ENCODE assay signal across 8 mouse cellular contexts in the genomic region with DNA sequence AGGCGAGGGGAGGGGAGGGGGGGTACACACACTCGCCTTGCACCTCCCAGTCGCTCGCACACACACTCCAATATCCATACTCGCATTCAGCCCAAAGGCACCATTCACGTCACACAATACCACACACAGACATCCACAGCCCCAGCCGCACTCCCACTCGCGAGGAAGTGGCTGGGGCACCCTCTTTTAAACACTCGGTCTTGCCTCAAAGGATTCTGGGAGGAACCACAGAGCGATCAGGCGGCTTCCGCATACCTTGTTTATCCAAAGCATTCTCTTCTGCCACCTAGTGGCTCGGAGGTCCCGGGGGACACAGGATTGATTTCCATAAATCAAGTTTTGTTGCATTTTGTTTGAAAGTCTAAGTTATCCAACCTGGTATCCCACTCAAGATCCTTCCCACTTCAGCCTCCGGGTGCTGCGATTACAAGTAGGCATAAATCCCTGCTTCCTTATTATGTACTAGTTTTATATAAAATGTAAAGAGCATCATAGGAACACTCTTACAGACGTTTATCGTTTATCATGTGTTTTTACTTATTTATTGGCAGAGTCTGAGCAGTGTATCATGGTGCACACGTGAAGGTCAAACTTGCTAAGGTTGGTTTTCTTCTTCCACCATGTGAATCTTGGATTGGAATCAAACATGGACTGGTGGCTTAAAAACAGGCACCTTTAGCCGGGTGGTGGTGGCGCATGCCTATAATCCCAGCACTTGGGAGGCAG. TPM values are rescaled to one million over a fixed set of nuclear protein-coding genes. Genes with fewer than 3 reads are reported as not detected.
DNase-seq lines count a peak whose midpoint lies in the region; ATAC-seq and TF ChIP-seq lines count a peak whose summit lies in the region.

No protein-coding gene starts in this region.

- WGBS in heart, embryonic 12.5 days = 17% methylated on average over 22 of the region's 22 CpGs
- WGBS in kidney, postnatal 0 days = 19% methylated on average over 21 of the region's 22 CpGs
- WGBS in liver, embryonic 11.5 days = 18% methylated on average over 22 of the region's 22 CpGs
- WGBS in stomach, embryonic 14.5 days = 18% methylated on average over 22 of the region's 22 CpGs

- no peaks in the 10 kb centered on the region for H3K27me3 ChIP-seq in C2C12 (ENCODE audit: control insufficient read depth, insufficient read depth, insufficient read length)
- peaks cover 14% of the 10 kb centered on the region for H3K27me3 ChIP-seq in erythroblast, embryonic 14.5 days (ENCODE audit: control insufficient read depth)
- H3K27me3 ChIP-seq in heart, embryonic 12.5 days (replicated peaks) = no peaks in the 10 kb centered on the region
- no peaks in the 10 kb centered on the region for H3K27me3 ChIP-seq in kidney, postnatal 0 days (ENCODE audit: insufficient read depth, low read length)
- H3K27me3 ChIP-seq in liver, embryonic 11.5 days (replicated peaks; ENCODE audit: control insufficient read depth, insufficient read depth, low read length) = no peaks in the 10 kb centered on the region
- no peaks in the 10 kb centered on the region for H3K27me3 ChIP-seq in stomach, embryonic 14.5 days (ENCODE audit: control insufficient read depth, insufficient read depth, low read length)

- H3K4me3 ChIP-seq in C2C12 (ENCODE audit: insufficient read depth, poor library complexity, severe bottlenecking) = peak overlapping the region; percentile 68
- H3K4me3 ChIP-seq in erythroblast, embryonic 14.5 days (replicated peaks) = peak overlapping the region; percentile 85
- peak overlapping the region; percentile 70 for H3K4me3 ChIP-seq in heart, embryonic 12.5 days
- peak overlapping the region; percentile 72 for H3K4me3 ChIP-seq in kidney, postnatal 0 days (replicated peaks; ENCODE audit: low read depth, low read length)
- H3K4me3 ChIP-seq in liver, embryonic 11.5 days (ENCODE audit: low read depth, low read length) = peak overlapping the region; percentile 77
- peak overlapping the region; percentile 79 for H3K4me3 ChIP-seq in stomach, embryonic 14.5 days (ENCODE audit: low read depth, low read length)

- peak overlapping the region; percentile 93 for H3ac ChIP-seq in C2C12 (ENCODE audit: control insufficient read depth, insufficient read length, low read depth)

- H3K9me3 ChIP-seq in erythroblast, embryonic 14.5 days (ENCODE audit: control insufficient read depth, low read length) = no peaks in the 10 kb centered on the region
- no peaks in the 10 kb centered on the region for H3K9me3 ChIP-seq in heart, embryonic 12.5 days (replicated peaks)
- H3K9me3 ChIP-seq in kidney, postnatal 0 days (replicated peaks; ENCODE audit: low read length) = no peaks in the 10 kb centered on the region
- no peaks in the 10 kb centered on the region for H3K9me3 ChIP-seq in liver, embryonic 11.5 days (ENCODE audit: control insufficient read depth, low read length)
- H3K9me3 ChIP-seq in stomach, embryonic 14.5 days (ENCODE audit: control insufficient read depth, low read depth, low read length) = no peaks in the 10 kb centered on the region

- peak; percentile 99; the same call in 1 of the 2 replicates for TF ChIP-seq POLR2A in brain, embryonic 14.5 days (IDR thresholded peaks at IDR 0.05; ENCODE audit: borderline replicate concordance, extremely low read depth, insufficient read depth, insufficient read length, poor library complexity, severe bottlenecking)

- H3K36me3 ChIP-seq in C2C12 (ENCODE audit: control insufficient read depth, insufficient read depth) = peaks cover 19% of the 10 kb centered on the region
- H3K36me3 ChIP-seq in erythroblast, embryonic 14.5 days (ENCODE audit: control insufficient read depth) = peaks cover 38% of the 10 kb centered on the region
- peaks cover 25% of the 10 kb centered on the region for H3K36me3 ChIP-seq in heart, embryonic 12.5 days
- peaks cover 20% of the 10 kb centered on the region for H3K36me3 ChIP-seq in kidney, postnatal 0 days (ENCODE audit: insufficient read depth, low read length)
- peaks cover 3% of the 10 kb centered on the region; the same call in 1 of the 2 replicates for H3K36me3 ChIP-seq in liver, embryonic 11.5 days (ENCODE audit: control insufficient read depth, insufficient read depth, low read length)
- H3K36me3 ChIP-seq in stomach, embryonic 14.5 days (ENCODE audit: control insufficient read depth, insufficient read depth, low read length) = peaks cover 18% of the 10 kb centered on the region

- peak overlapping the region; percentile 99 for H3K9ac ChIP-seq in heart, embryonic 12.5 days
- peak overlapping the region; percentile 93 for H3K9ac ChIP-seq in kidney, postnatal 0 days (ENCODE audit: low read depth, low read length)
- peak overlapping the region; percentile 94 for H3K9ac ChIP-seq in liver, embryonic 11.5 days (ENCODE audit: low read depth, low read length)
- H3K9ac ChIP-seq in stomach, embryonic 14.5 days (replicated peaks; ENCODE audit: low read depth, low read length) = peak overlapping the region; percentile 97

- TF ChIP-seq CTCF in C2C12 (IDR thresholded peaks at IDR 0.05; ENCODE audit: control insufficient read depth, insufficient read depth, insufficient read length) = peak; percentile 24
- TF ChIP-seq CTCF in brain, embryonic 14.5 days (IDR thresholded peaks at IDR 0.05; ENCODE audit: borderline replicate concordance, extremely low read depth, insufficient read depth, insufficient read length) = peak; percentile 85
- TF ChIP-seq CTCF in kidney, postnatal 0 days (IDR thresholded peaks at IDR 0.05; ENCODE audit: low read depth) = peak; percentile 98

- H3K79me2 ChIP-seq in C2C12 (ENCODE audit: control insufficient read depth, insufficient read depth) = no peaks in the 10 kb centered on the region

- H3K27ac ChIP-seq in heart, embryonic 12.5 days (ENCODE audit: poor library complexity, severe bottlenecking) = peak overlapping the region; percentile 81
- peak overlapping the region; percentile 81; the same call in 1 of the 2 replicates for H3K27ac ChIP-seq in kidney, postnatal 0 days
- H3K27ac ChIP-seq in liver, embryonic 11.5 days (ENCODE audit: low read depth, low read length) = peak overlapping the region; percentile 85
- peak overlapping the region; percentile 86 for H3K27ac ChIP-seq in stomach, embryonic 14.5 days (ENCODE audit: low read length)

- peak overlapping the region; percentile 86 for H3K4me2 ChIP-seq in heart, embryonic 12.5 days
- H3K4me2 ChIP-seq in kidney, postnatal 0 days (ENCODE audit: low read length) = peak overlapping the region; percentile 80
- peak overlapping the region; percentile 77 for H3K4me2 ChIP-seq in liver, embryonic 11.5 days
- peak overlapping the region; percentile 68 for H3K4me2 ChIP-seq in stomach, embryonic 14.5 days (replicated peaks; ENCODE audit: low read depth, low read length)

- peaks cover 43% of the 10 kb centered on the region for H3K4me1 ChIP-seq in erythroblast, embryonic 14.5 days (ENCODE audit: control insufficient read depth)
- no peaks in the 10 kb centered on the region; the same call in 1 of the 2 replicates for H3K4me1 ChIP-seq in heart, embryonic 12.5 days (replicated peaks)
- no peaks in the 10 kb centered on the region for H3K4me1 ChIP-seq in kidney, postnatal 0 days (replicated peaks; ENCODE audit: insufficient read depth, low read length)
- no peaks in the 10 kb centered on the region for H3K4me1 ChIP-seq in liver, embryonic 11.5 days (replicated peaks; ENCODE audit: control insufficient read depth, insufficient read depth, low read length)
- H3K4me1 ChIP-seq in stomach, embryonic 14.5 days (ENCODE audit: control insufficient read depth, insufficient read depth, low read length) = no peaks in the 10 kb centered on the region; the same call in 1 of the 2 replicates

- DNase-seq in brain, embryonic 14.5 days (ENCODE audit: low read depth) = peak; percentile 99
- peak; percentile 97 for DNase-seq in kidney, postnatal 0 days (ENCODE audit: low spot score)
- DNase-seq in liver, embryonic 11.5 days (ENCODE audit: low spot score) = peak; percentile 88
- peak; percentile 97 for DNase-seq in naive thymus-derived CD4-positive, alpha-beta T cell, adult 2 months (ENCODE audit: low read depth)

- H3K79me3 ChIP-seq in C2C12 (ENCODE audit: low read depth) = no peaks in the 10 kb centered on the region

- ATAC-seq in heart, embryonic 12.5 days (ENCODE audit: insufficient number of reproducible peaks, low FRiP score) = peak; percentile 98
- ATAC-seq in kidney, postnatal 0 days (replicated peaks; ENCODE audit: low FRiP score, low read depth) = peak; percentile 95
- peak; percentile 93 for ATAC-seq in liver, embryonic 11.5 days (replicated peaks; ENCODE audit: low FRiP score)
- ATAC-seq in stomach, embryonic 14.5 days (ENCODE audit: insufficient number of reproducible peaks, insufficient read depth, low FRiP score, low read depth) = peak; percentile 97

RNA-seq across cellular contexts. Expression of a gene that starts 7.5 kb away (rescaled TPM):
- polyA plus RNA-seq in C2C12 (2012; fragmentation: generic; extraction: Trizol) = 13.0 TPM
- 9.1 and 18.1 TPM in 2 replicates for polyA plus RNA-seq in brain, embryonic 14.5 days (2012; rRNA removed)
- polyA plus RNA-seq in erythroblast, embryonic 14.5 days (2012) = 0.21 and 0.23 TPM in 2 replicates
- polyA plus RNA-seq in heart, embryonic 12.5 days (2016; fragmentation: Nextera tagmentation; extraction: Ambion mirVana) = 33.8 and 34.8 TPM in 2 replicates
- polyA plus RNA-seq in kidney, postnatal 0 days (2015; fragmentation: Nextera tagmentation; extraction: Ambion mirVana) = 33.5 and 35.8 TPM in 2 replicates
- 23.0 and 27.7 TPM in 2 replicates for polyA plus RNA-seq in liver, embryonic 11.5 days (2014; fragmentation: Nextera tagmentation; extraction: Ambion mirVana)
- polyA plus RNA-seq in stomach, embryonic 14.5 days (2014; fragmentation: Nextera tagmentation; extraction: Ambion mirVana) = 41.1 and 46.0 TPM in 2 replicates

RNA-seq across cellular contexts. Expression of a gene that starts 16.7 kb away (rescaled TPM):
- 12.3 TPM for polyA plus RNA-seq in C2C12 (2012; fragmentation: generic; extraction: Trizol)
- polyA plus RNA-seq in brain, embryonic 14.5 days (2012; rRNA removed) = 24.0 and 28.0 TPM in 2 replicates
- 0.03 TPM in 1 of 2 replicates, not detected in the other for polyA plus RNA-seq in erythroblast, embryonic 14.5 days (2012)
- 28.9 and 33.1 TPM in 2 replicates for polyA plus RNA-seq in heart, embryonic 12.5 days (2016; fragmentation: Nextera tagmentation; extraction: Ambion mirVana)
- polyA plus RNA-seq in kidney, postnatal 0 days (2015; fragmentation: Nextera tagmentation; extraction: Ambion mirVana) = 38.3 and 40.8 TPM in 2 replicates
- polyA plus RNA-seq in liver, embryonic 11.5 days (2014; fragmentation: Nextera tagmentation; extraction: Ambion mirVana) = 21.7 and 23.2 TPM in 2 replicates
- polyA plus RNA-seq in stomach, embryonic 14.5 days (2014; fragmentation: Nextera tagmentation; extraction: Ambion mirVana) = 44.5 and 46.8 TPM in 2 replicates

RNA-seq across cellular contexts. Expression of a gene that starts 18.4 kb away (rescaled TPM):
- 0.01 TPM for polyA plus RNA-seq in C2C12 (2012; fragmentation: generic; extraction: Trizol)
- polyA plus RNA-seq in brain, embryonic 14.5 days (2012; rRNA removed) = 7.2 and 9.2 TPM in 2 replicates
- polyA plus RNA-seq in erythroblast, embryonic 14.5 days (2012) = 0.01 TPM in 1 of 2 replicates, not detected in the other
- 0.46 and 0.85 TPM in 2 replicates for polyA plus RNA-seq in heart, embryonic 12.5 days (2016; fragmentation: Nextera tagmentation; extraction: Ambion mirVana)
- 1.6 and 1.7 TPM in 2 replicates for polyA plus RNA-seq in kidney, postnatal 0 days (2015; fragmentation: Nextera tagmentation; extraction: Ambion mirVana)
- 0.10 and 0.23 TPM in 2 replicates for polyA plus RNA-seq in liver, embryonic 11.5 days (2014; fragmentation: Nextera tagmentation; extraction: Ambion mirVana)
- 7.4 and 15.0 TPM in 2 replicates for polyA plus RNA-seq in stomach, embryonic 14.5 days (2014; fragmentation: Nextera tagmentation; extraction: Ambion mirVana)

RNA-seq across cellular contexts. Expression of a gene that starts 20.8 kb away (rescaled TPM):
- polyA plus RNA-seq in C2C12 (2012; fragmentation: generic; extraction: Trizol) = not detected
- polyA plus RNA-seq in brain, embryonic 14.5 days (2012; rRNA removed) = 2.1 and 2.4 TPM in 2 replicates
- not detected in 2 replicates for polyA plus RNA-seq in erythroblast, embryonic 14.5 days (2012)
- not detected in 2 replicates for polyA plus RNA-seq in heart, embryonic 12.5 days (2016; fragmentation: Nextera tagmentation; extraction: Ambion mirVana)
- not detected in 2 replicates for polyA plus RNA-seq in kidney, postnatal 0 days (2015; fragmentation: Nextera tagmentation; extraction: Ambion mirVana)
- polyA plus RNA-seq in liver, embryonic 11.5 days (2014; fragmentation: Nextera tagmentation; extraction: Ambion mirVana) = not detected in 2 replicates
- polyA plus RNA-seq in stomach, embryonic 14.5 days (2014; fragmentation: Nextera tagmentation; extraction: Ambion mirVana) = 0.42 and 0.65 TPM in 2 replicates

RNA-seq across cellular contexts. Expression of a gene that starts 36.3 kb away (rescaled TPM):
- polyA plus RNA-seq in C2C12 (2012; fragmentation: generic; extraction: Trizol) = 3.4 TPM
- 91.4 and 92.7 TPM in 2 replicates for polyA plus RNA-seq in brain, embryonic 14.5 days (2012; rRNA removed)
- 0.09 and 0.11 TPM in 2 replicates for polyA plus RNA-seq in erythroblast, embryonic 14.5 days (2012)
- 9.8 and 10.4 TPM in 2 replicates for polyA plus RNA-seq in heart, embryonic 12.5 days (2016; fragmentation: Nextera tagmentation; extraction: Ambion mirVana)
- polyA plus RNA-seq in kidney, postnatal 0 days (2015; fragmentation: Nextera tagmentation; extraction: Ambion mirVana) = 5.9 and 6.8 TPM in 2 replicates
- 3.8 and 4.5 TPM in 2 replicates for polyA plus RNA-seq in liver, embryonic 11.5 days (2014; fragmentation: Nextera tagmentation; extraction: Ambion mirVana)
- 14.0 and 15.3 TPM in 2 replicates for polyA plus RNA-seq in stomach, embryonic 14.5 days (2014; fragmentation: Nextera tagmentation; extraction: Ambion mirVana)

Comparison
In these comparisons a context has a peak if more than half of its experiments do, and no peak if none do; other contexts are left out.
1. Peak in every context shown above with its lines: DNase-seq, ATAC-seq, H3K4me3 ChIP-seq and H3K27ac ChIP-seq.
2. CTCF ChIP-seq: peak in every context shown above with its lines; median percentile 98 in kidney, postnatal 0 days; 85 in brain, embryonic 14.5 days; 24 in C2C12.
3. RNA of a gene that starts 16.7 kb away (polyA plus RNA-seq): 44.5 to 46.8 TPM in stomach, embryonic 14.5 days, 38.3 to 40.8 TPM in kidney, postnatal 0 days, 28.9 to 33.1 TPM in heart, embryonic 12.5 days, 24.0 to 28.0 TPM in brain, embryonic 14.5 days, 21.7 to 23.2 TPM in liver, embryonic 11.5 days and 12.3 TPM in C2C12 (single experiment); 0.03 TPM in erythroblast, embryonic 14.5 days; every median in the first group is over 10 times any median in the second.